8 mouse cellular contexts compared by ENCODE assay signal in the genomic region with DNA sequence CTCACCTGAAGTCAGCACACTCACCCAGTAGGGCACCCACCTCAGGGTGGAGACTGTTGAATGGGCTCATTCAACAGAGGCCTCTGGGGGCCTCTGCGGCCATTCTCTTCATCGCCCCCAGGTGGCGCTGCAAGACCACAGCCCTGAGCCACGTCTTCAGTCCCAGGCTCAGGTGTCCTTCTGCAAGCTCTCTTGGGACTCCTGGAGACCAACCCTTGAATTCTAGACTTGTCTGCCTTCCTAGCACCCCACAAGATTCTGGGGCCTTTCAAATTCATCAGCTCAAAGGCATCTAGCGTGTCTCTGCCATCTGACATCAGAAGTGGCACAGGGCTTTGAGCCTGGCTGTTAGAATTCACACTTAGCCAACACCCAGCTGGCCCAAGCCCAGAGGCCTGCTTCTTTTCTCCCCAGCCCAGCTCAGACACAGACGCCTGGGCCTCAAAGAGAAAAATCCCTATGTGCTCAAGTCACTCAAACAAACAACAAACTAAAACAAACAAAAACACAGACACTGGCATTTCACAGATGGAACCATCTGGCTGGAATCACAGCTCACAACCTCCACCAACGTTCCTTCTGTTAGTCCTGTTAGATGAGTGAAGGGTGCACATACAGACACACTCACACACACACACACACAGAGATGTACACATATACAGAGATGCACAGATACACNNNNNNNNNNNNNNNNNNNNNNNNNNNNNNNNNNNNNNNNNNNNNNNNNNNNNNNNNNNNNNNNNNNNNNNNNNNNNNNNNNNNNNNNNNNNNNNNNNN. TPM values are rescaled to one million over a fixed set of nuclear protein-coding genes. Genes with fewer than 3 reads are reported as not detected.
A peak's percentile ranks its signal among the peaks of the same experiment; 100 is the strongest.
DNase-seq lines count a peak whose midpoint lies in the region; ATAC-seq and TF ChIP-seq lines count a peak whose summit lies in the region.

No protein-coding gene starts in this region.

- no peaks in the 10 kb centered on the region for H3K4me1 ChIP-seq in ES-Bruce4 (ENCODE audit: control insufficient read depth, insufficient read depth, low read length)
- H3K4me1 ChIP-seq in bone marrow macrophage, adult 2 months (ENCODE audit: control insufficient read depth, insufficient read depth, low read length), result peaks cover 2% of the 10 kb centered on the region; the same call in 1 of the 2 replicates
- H3K4me1 ChIP-seq in embryonic facial prominence, embryonic 14.5 days (ENCODE audit: control insufficient read depth, insufficient read depth, low read length), result peaks cover 9% of the 10 kb centered on the region; the same call in 1 of the 2 replicates
- H3K4me1 ChIP-seq in lung, adult 2 months (ENCODE audit: control insufficient read depth, insufficient read depth, low read length), result no peaks in the 10 kb centered on the region

- TF ChIP-seq EP300 in ES-Bruce4 (IDR thresholded peaks at IDR 0.05; ENCODE audit: insufficient read depth, low read depth, low read length), result no peak

- H3K27ac ChIP-seq in ES-Bruce4 (ENCODE audit: insufficient read depth, low read length), result no peak overlapping the region
- no peak overlapping the region for H3K27ac ChIP-seq in bone marrow macrophage, adult 2 months (ENCODE audit: insufficient read depth, low read depth, low read length)
- no peak overlapping the region for H3K27ac ChIP-seq in embryonic facial prominence, embryonic 14.5 days (replicated peaks; ENCODE audit: low read depth, low read length)

- no peaks in the 10 kb centered on the region for H3K27me3 ChIP-seq in ES-Bruce4 (ENCODE audit: control insufficient read depth, insufficient read depth, low read length, poor library complexity, severe bottlenecking)
- no peaks in the 10 kb centered on the region for H3K27me3 ChIP-seq in embryonic facial prominence, embryonic 14.5 days (replicated peaks; ENCODE audit: control insufficient read depth, insufficient read depth, low read length)

- TF ChIP-seq CTCF in ES-Bruce4 (IDR thresholded peaks at IDR 0.05; ENCODE audit: low read depth, low read length), result peak; percentile 80
- TF ChIP-seq CTCF in bone marrow macrophage, adult 2 months (IDR thresholded peaks at IDR 0.05; ENCODE audit: low read depth, low read length), result peak; percentile 79
- peak; percentile 86 for TF ChIP-seq CTCF in lung, adult 2 months (IDR thresholded peaks at IDR 0.05; ENCODE audit: insufficient read depth, low read length)

- 14% methylated on average over 7 of the region's 7 CpGs for WGBS in embryonic facial prominence, embryonic 14.5 days
- WGBS in lung, adult 2 months, result 10% methylated on average over 7 of the region's 7 CpGs

- no peak overlapping the region for H3K9ac ChIP-seq in ES-Bruce4 (ENCODE audit: low read depth, poor library complexity, severe bottlenecking)
- H3K9ac ChIP-seq in embryonic facial prominence, embryonic 14.5 days (ENCODE audit: low read depth, low read length), result peak overlapping the region; percentile 31; the same call in 1 of the 2 replicates

- H3K4me3 ChIP-seq in ES-Bruce4 (ENCODE audit: low read depth, low read length), result no peak overlapping the region
- H3K4me3 ChIP-seq in bone marrow macrophage, adult 2 months (ENCODE audit: insufficient read depth, low read length), result no peak overlapping the region
- no peak overlapping the region for H3K4me3 ChIP-seq in embryonic facial prominence, embryonic 14.5 days (ENCODE audit: low read depth, low read length)
- H3K4me3 ChIP-seq in lung, adult 2 months (replicated peaks; ENCODE audit: extremely low read depth, low read depth, low read length), result no peak overlapping the region

- DNase-seq in embryonic facial prominence, embryonic 14.5 days (ENCODE audit: low spot score), result peak; percentile 83
- DNase-seq in heart, postnatal 10 days, result peak; percentile 79 to 81
- peak; percentile 56 to 82 for DNase-seq in kidney, postnatal 36 days
- peak; percentile 69 for DNase-seq in lung, adult 2 months
- peak; percentile 18 for DNase-seq in retina, adult 2 months (ENCODE audit: low read depth, low spot score)
- peak; percentile 84 for DNase-seq in thymus, postnatal 25 days

- ATAC-seq in embryonic facial prominence, embryonic 14.5 days (ENCODE audit: low read depth), result peak; percentile 77; the same call in 1 of the 2 replicates

- H3K4me2 ChIP-seq in embryonic facial prominence, embryonic 14.5 days (ENCODE audit: low read depth, low read length), result no peak overlapping the region

- H3K36me3 ChIP-seq in ES-Bruce4 (ENCODE audit: control insufficient read depth, insufficient read depth, low read length, poor library complexity, severe bottlenecking), result no peaks in the 10 kb centered on the region
- H3K36me3 ChIP-seq in embryonic facial prominence, embryonic 14.5 days (ENCODE audit: control insufficient read depth, insufficient read depth, low read length), result no peaks in the 10 kb centered on the region

- intact Hi-C loops in heart, postnatal 10 days (cut with DNase I), result no loop called here

- H3K9me3 ChIP-seq in ES-Bruce4 (replicated peaks; ENCODE audit: control insufficient read depth, insufficient read depth, low read length, poor library complexity, severe bottlenecking), result no peaks in the 10 kb centered on the region
- no peaks in the 10 kb centered on the region for H3K9me3 ChIP-seq in embryonic facial prominence, embryonic 14.5 days (ENCODE audit: control insufficient read depth, low read length)

- no peak for TF ChIP-seq POLR2A in ES-Bruce4 (IDR thresholded peaks at IDR 0.05; ENCODE audit: insufficient read depth, low read length)
- no peak for TF ChIP-seq POLR2A in bone marrow macrophage, adult 2 months (IDR thresholded peaks at IDR 0.05; ENCODE audit: borderline replicate concordance, low read depth, low read length)
- no peak for TF ChIP-seq POLR2A in lung, adult 2 months (IDR thresholded peaks at IDR 0.05; ENCODE audit: borderline replicate concordance, extremely low read depth, low read depth, low read length)

RNA-seq across cellular contexts. Expression of gene Tlr5, which starts 36.6 kb away (rescaled TPM):
- polyA plus RNA-seq in ES-Bruce4 (2011; ENCODE audit: insufficient read depth, insufficient read length, low read depth, missing spikeins), result 1.5 and 1.9 TPM in 2 replicates
- polyA plus RNA-seq in bone marrow macrophage, adult 2 months (2012; ENCODE audit: insufficient read depth, insufficient read length, missing spikeins), result 2.3 and 2.7 TPM in 2 replicates
- 2.4 TPM in 2 replicates for polyA plus RNA-seq in embryonic facial prominence, embryonic 14.5 days (2014; fragmentation: Nextera tagmentation; extraction: Ambion mirVana)
- total RNA-seq in heart, postnatal 10 days (2021), result 1 to 10 TPM; 1.2 to 1.7 TPM
- 6.1 and 7.4 TPM in 2 replicates for polyA plus RNA-seq in lung, adult 2 months (2012; rRNA removed)

Comparison
In these comparisons a context has a peak if more than half of its experiments do, and no peak if none do; other contexts are left out.
1. DNase-seq: peak in every context shown above with its lines; median percentile 84 in thymus, postnatal 25 days; 83 in embryonic facial prominence, embryonic 14.5 days; 80 in heart, postnatal 10 days; 69 in kidney, postnatal 36 days; 69 in lung, adult 2 months; 18 in retina, adult 2 months.